Mouse (Mus musculus): ENCODE measurements at regions not wholly inside any gene's neighbourhood (a gene's known extent, or its start where the extent isn't known, plus 50 kb on each side); places are given as distances from the start of the nearest gene placed in this dataset.

- no peak for DNase-seq
Observed at GRCm38 (mm10) chr9:104387805-104388204, 50.3 kb upstream of the Acpp start.
